Mouse (Mus musculus): ENCODE results near the gene Col7a1.

DNA sequence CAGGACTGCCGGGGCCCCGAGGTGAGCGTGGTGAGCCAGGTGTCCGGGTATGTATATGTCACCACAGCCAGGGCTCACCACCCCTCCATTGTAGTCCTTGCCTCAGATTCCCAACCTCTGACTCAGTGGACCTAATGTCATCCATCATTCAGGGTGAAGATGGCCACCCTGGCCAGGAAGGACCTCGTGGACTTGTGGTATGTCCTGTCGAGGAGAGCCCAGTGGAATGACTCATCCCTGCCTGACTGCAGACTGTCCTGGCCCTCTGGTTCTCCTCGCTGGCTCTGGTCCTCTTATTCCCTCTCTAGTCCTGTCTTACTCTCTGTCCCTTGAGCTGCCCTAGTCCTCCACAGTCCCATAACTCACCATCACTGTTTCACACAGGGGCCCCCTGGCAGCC, 24.6 kb downstream of the Col7a1 start:
- TF ChIP-seq POLR2A (IDR thresholded peaks at IDR 0.05; ENCODE audit: borderline replicate concordance, low read depth, low read length) (no peak), CTCF (IDR thresholded peaks at IDR 0.05; ENCODE audit: low read depth, low read length) (no peak)
